Mouse (Mus musculus) embryonic facial prominence, embryonic 15.5 days (tissue): ENCODE results near the gene Gipr. TPM values are rescaled to one million over a fixed set of nuclear protein-coding genes. Genes with fewer than 3 reads are reported as not detected.
A peak's percentile ranks its signal among the peaks of the same experiment; 100 is the strongest.

Source experiments
- ATAC-seq: fragments of 200-750 bp; cut with Nextera tagmentation; 2 replicates; pipeline ENCODE4 v1.8.0; 2017; ENCODE audit warnings: low read depth, moderate TSS enrichment; ENCODE audit not compliant: insufficient number of reproducible peaks, low FRiP score, low TSS enrichment
- H3K27ac ChIP-seq: fragments of 300-500 bp; sonication (generic); replicated peaks from 2 replicates; pipeline ENCODE4 v1.5.1; 2015; ENCODE audit warnings: mild to moderate bottlenecking, inconsistent platforms
- H3K27me3 ChIP-seq: fragments of 300-500 bp; sonication (generic); 2 replicates; pipeline ENCODE4 v1.6.1; 2015; ENCODE audit warnings: inconsistent platforms
- H3K36me3 ChIP-seq: fragments of 300-500 bp; sonication (generic); 2 replicates; pipeline ENCODE4 v1.6.1; 2015; ENCODE audit warnings: mild to moderate bottlenecking, inconsistent platforms
- H3K4me1 ChIP-seq: fragments of 300-500 bp; sonication (generic); 2 replicates; pipeline ENCODE4 v1.6.1; 2015; ENCODE audit warnings: inconsistent platforms
- H3K4me2 ChIP-seq: fragments of 300-500 bp; sonication (generic); replicated peaks from 2 replicates; pipeline ENCODE4 v1.6.1; 2015; ENCODE audit warnings: mild to moderate bottlenecking, inconsistent platforms
- H3K4me3 ChIP-seq: fragments of 300-500 bp; sonication (generic); replicated peaks from 2 replicates; pipeline ENCODE4 v1.5.1; 2015; ENCODE audit warnings: mild to moderate bottlenecking, inconsistent platforms
- H3K9ac ChIP-seq: fragments of 300-500 bp; sonication (generic); 2 replicates; pipeline ENCODE4 v1.6.1; 2015; ENCODE audit warnings: inconsistent platforms
- H3K9me3 ChIP-seq: fragments of 300-500 bp; sonication (generic); replicated peaks from 2 replicates; pipeline ENCODE4 v1.6.1; 2016; ENCODE audit warnings: inconsistent platforms
- WGBS: fragments of 180-500 bp; shearing (Covaris S2); methylation state at CpG from one replicate; pipeline ENCODE4 v1.1.7; 2015; 5-methylcytosine and 5-hydroxymethylcytosine counted together
- polyA plus RNA-seq: library from polyadenylated mRNA; unstranded; fragments of >200 nt; fragmentation: Nextera tagmentation; extraction: Ambion mirVana; gene quantifications from 2 replicates; pipeline ENCODE4 v1.2.1, GENCODE M21; 2015

Gene Gipr
- polyA plus RNA-seq, 1 experiment from 2014 or later: 0.68 TPM

- H3K9ac ChIP-seq: no peak overlapping the region
- no peak overlapping the region for H3K27ac ChIP-seq
- H3K4me3 ChIP-seq: peak overlapping the region; percentile 34; the same call in 1 of the 2 replicates
- H3K4me1 ChIP-seq: peaks cover 46% of the 10 kb centered on the region
- H3K36me3 ChIP-seq: no peaks in the 10 kb centered on the region
- H3K27me3 ChIP-seq: peaks cover 53% of the 10 kb centered on the region
- no peak for ATAC-seq
- 12% methylated on average over 18 of the region's 18 CpGs for WGBS
- no peaks in the 10 kb centered on the region for H3K9me3 ChIP-seq
- H3K4me2 ChIP-seq: peak overlapping the region; percentile 49; the same call in 1 of the 2 replicates
Measured at GRCm38 (mm10) chr7:19178035-19178434, 12.1 kb upstream of the Gipr start.

GRCm38 (mm10) chr7:19177216-19177615, 11.3 kb upstream of the Gipr start:
- H3K4me1 ChIP-seq: peaks cover 50% of the 10 kb centered on the region
- peaks cover 53% of the 10 kb centered on the region for H3K27me3 ChIP-seq
- H3K4me3 ChIP-seq: no peak overlapping the region
- H3K4me2 ChIP-seq: no peak overlapping the region
- H3K36me3 ChIP-seq: no peaks in the 10 kb centered on the region
- WGBS: 69% methylated on average over 7 of the region's 7 CpGs
- ATAC-seq: no peak
- H3K9me3 ChIP-seq: no peaks in the 10 kb centered on the region
- no peak overlapping the region for H3K9ac ChIP-seq
- no peak overlapping the region for H3K27ac ChIP-seq

GRCm38 (mm10) chr7:19176516-19176947, 10.6 kb upstream of the Gipr start:
- H3K4me3 ChIP-seq: peak overlapping the region; percentile 19
- H3K9ac ChIP-seq: no peak overlapping the region
- H3K36me3 ChIP-seq: no peaks in the 10 kb centered on the region
- no peaks in the 10 kb centered on the region for H3K9me3 ChIP-seq
- no peak for ATAC-seq
- peak overlapping the region; percentile 30 for H3K4me2 ChIP-seq
- no peak overlapping the region for H3K27ac ChIP-seq
- 4% methylated on average over 21 of the region's 21 CpGs for WGBS
- H3K4me1 ChIP-seq: peaks cover 49% of the 10 kb centered on the region
- peaks cover 53% of the 10 kb centered on the region for H3K27me3 ChIP-seq

GRCm38 (mm10) chr7:19175708-19176515, 10.0 kb upstream of the Gipr start, which contains the start of gene Eml2:
Gene Eml2 (plus strand): TSS chr7:19176421.
- H3K27me3 ChIP-seq: peaks cover 53% of the 10 kb centered on the region
- H3K4me2 ChIP-seq: peak within 1 kb of the TSS; percentile 30
- no peak within 1 kb of the TSS for H3K9ac ChIP-seq
- H3K4me1 ChIP-seq: peaks cover 46% of the 10 kb centered on the region
- no peaks in the 10 kb centered on the region for H3K9me3 ChIP-seq
- no peaks in the 10 kb centered on the region for H3K36me3 ChIP-seq
- 0 out of 2 replicates have a peak, but pooled peaks have one; percentile 40 for ATAC-seq
- H3K27ac ChIP-seq: no peak within 1 kb of the TSS
- 2% methylated on average over 30 of the region's 30 CpGs for WGBS
- H3K4me3 ChIP-seq: peak within 1 kb of the TSS; percentile 19

GRCm38 (mm10) chr7:19172874-19173273, 6.9 kb upstream of the Gipr start:
- peak; percentile 53; the same call in 1 of the 2 replicates for ATAC-seq
- peak overlapping the region; percentile 36 for H3K4me3 ChIP-seq
- H3K27me3 ChIP-seq: peaks cover 31% of the 10 kb centered on the region
- H3K27ac ChIP-seq: no peak overlapping the region
- H3K36me3 ChIP-seq: no peaks in the 10 kb centered on the region
- no peaks in the 10 kb centered on the region for H3K9me3 ChIP-seq
- H3K9ac ChIP-seq: peak overlapping the region; percentile 18; the same call in 1 of the 2 replicates
- peak overlapping the region; percentile 58 for H3K4me2 ChIP-seq
- 2% methylated on average over 17 of the region's 17 CpGs for WGBS
- peaks cover 35% of the 10 kb centered on the region for H3K4me1 ChIP-seq

GRCm38 (mm10) chr7:19171831-19172230, 5.9 kb upstream of the Gipr start:
- H3K27me3 ChIP-seq: peaks cover 20% of the 10 kb centered on the region
- H3K4me2 ChIP-seq: no peak overlapping the region
- H3K27ac ChIP-seq: peak overlapping the region; percentile 63; the same call in 1 of the 2 replicates
- no peaks in the 10 kb centered on the region for H3K9me3 ChIP-seq
- no peak overlapping the region for H3K9ac ChIP-seq
- H3K4me3 ChIP-seq: no peak overlapping the region
- no peak for ATAC-seq
- H3K36me3 ChIP-seq: no peaks in the 10 kb centered on the region
- WGBS: 51% methylated on average over 8 of the region's 8 CpGs
- H3K4me1 ChIP-seq: peaks cover 34% of the 10 kb centered on the region

GRCm38 (mm10) chr7:19170142-19170541, 4.2 kb upstream of the Gipr start:
- WGBS: 38% methylated on average over 8 of the region's 8 CpGs
- Histone ChIP-seq H3K4me3 (no peak overlapping the region), H3K36me3 (no peaks in the 10 kb centered on the region), H3K9me3 (no peaks in the 10 kb centered on the region), H3K27me3 (peaks cover 12% of the 10 kb centered on the region), H3K9ac (no peak overlapping the region), H3K4me2 (no peak overlapping the region), H3K27ac (no peak overlapping the region), H3K4me1 (peaks cover 30% of the 10 kb centered on the region)
- peak; percentile 39; the same call in 1 of the 2 replicates for ATAC-seq

- Histone ChIP-seq H3K9ac (no peak overlapping the region), H3K27me3 (peaks cover 15% of the 10 kb centered on the region), H3K27ac (no peak overlapping the region; the same call in 1 of the 2 replicates), H3K4me3 (no peak overlapping the region), H3K4me1 (peaks cover 36% of the 10 kb centered on the region), H3K36me3 (no peaks in the 10 kb centered on the region), H3K9me3 (no peaks in the 10 kb centered on the region), H3K4me2 (no peak overlapping the region)
- WGBS: 56% methylated on average over 10 of the region's 10 CpGs
- no peak for ATAC-seq
Measured at GRCm38 (mm10) chr7:19169506-19169905, 3.6 kb upstream of the Gipr start.

- Histone ChIP-seq H3K4me3 (no peak overlapping the region), H3K9ac (no peak overlapping the region), H3K36me3 (no peaks in the 10 kb centered on the region), H3K27ac (no peak overlapping the region), H3K9me3 (no peaks in the 10 kb centered on the region), H3K4me1 (peaks cover 37% of the 10 kb centered on the region), H3K4me2 (no peak overlapping the region), H3K27me3 (peaks cover 22% of the 10 kb centered on the region)
- WGBS: 85% methylated on average over 3 of the region's 3 CpGs
- no peak for ATAC-seq
Measured at GRCm38 (mm10) chr7:19166990-19167389, 1.1 kb upstream of the Gipr start.

- Histone ChIP-seq H3K4me1 (peaks cover 34% of the 10 kb centered on the region), H3K36me3 (no peaks in the 10 kb centered on the region), H3K27ac (no peak overlapping the region), H3K27me3 (peaks cover 30% of the 10 kb centered on the region), H3K9me3 (no peaks in the 10 kb centered on the region), H3K4me3 (no peak overlapping the region), H3K4me2 (peak overlapping the region; percentile 10; the same call in 1 of the 2 replicates), H3K9ac (no peak overlapping the region)
- no peak for ATAC-seq
- WGBS: 2% methylated on average over 13 of the region's 13 CpGs
Measured at GRCm38 (mm10) chr7:19164978-19165377, 949 bp downstream of the Gipr start.

- no peak overlapping the region for H3K9ac ChIP-seq
- H3K27me3 ChIP-seq: peaks cover 37% of the 10 kb centered on the region
- H3K4me2 ChIP-seq: peak overlapping the region; percentile 10
- H3K4me3 ChIP-seq: no peak overlapping the region
- no peaks in the 10 kb centered on the region for H3K9me3 ChIP-seq
- WGBS: 2% methylated on average over 6 of the region's 6 CpGs
- H3K4me1 ChIP-seq: peaks cover 37% of the 10 kb centered on the region
- no peak overlapping the region for H3K27ac ChIP-seq
- no peaks in the 10 kb centered on the region for H3K36me3 ChIP-seq
- peak; percentile 66 for ATAC-seq
Measured at GRCm38 (mm10) chr7:19164189-19164588, 1.7 kb downstream of the Gipr start.
